Mouse (Mus musculus): ENCODE data around the gene Alad.

The Alad gene

DNA sequence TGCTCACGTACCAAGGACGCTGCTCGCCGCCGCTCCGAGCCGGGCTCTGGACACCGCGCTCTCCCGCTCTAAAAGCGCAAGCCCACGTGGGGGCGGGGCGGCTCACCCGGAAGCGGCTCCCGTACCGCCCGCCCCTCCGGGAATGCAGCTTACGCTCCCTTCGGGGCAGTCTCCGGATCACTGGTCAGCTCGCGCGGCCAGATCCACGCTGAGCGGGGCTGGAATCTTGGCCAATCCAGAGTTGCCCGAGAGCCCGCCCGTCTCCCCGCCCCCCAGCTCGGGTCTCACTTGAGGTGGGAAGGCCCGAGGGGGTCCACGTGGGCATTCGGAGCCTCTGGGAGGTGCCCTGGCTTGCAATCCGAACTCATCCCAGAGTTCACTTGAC, at the start of gene Alad:
Gene Alad (minus strand): TSS at position 70 of the 385 bp plus-strand sequence.
- peak; percentile 73 for DNase-seq (ENCODE audit: low read depth, low spot score)

DNA sequence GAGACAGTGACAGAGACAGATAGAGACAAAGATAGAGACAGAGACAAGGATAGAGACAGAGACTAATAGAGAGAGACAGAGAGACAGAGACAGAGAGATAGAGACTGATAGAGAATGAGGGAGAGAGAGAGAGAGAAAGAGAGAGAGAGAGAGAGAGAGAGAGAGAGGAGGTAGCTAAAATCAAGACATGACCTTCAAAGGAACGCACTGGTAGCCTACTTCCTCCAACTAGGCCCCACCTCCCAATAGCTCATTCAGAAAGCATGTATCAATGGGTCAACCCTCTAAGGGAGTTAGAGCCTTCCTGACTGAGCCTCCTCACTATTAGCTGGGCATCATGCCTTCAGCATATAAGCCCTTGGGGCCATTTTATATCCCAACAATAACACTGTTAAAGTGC, 48.6 kb upstream of the Alad start:
- no peak for DNase-seq (ENCODE audit: low read depth, low spot score)

DNA sequence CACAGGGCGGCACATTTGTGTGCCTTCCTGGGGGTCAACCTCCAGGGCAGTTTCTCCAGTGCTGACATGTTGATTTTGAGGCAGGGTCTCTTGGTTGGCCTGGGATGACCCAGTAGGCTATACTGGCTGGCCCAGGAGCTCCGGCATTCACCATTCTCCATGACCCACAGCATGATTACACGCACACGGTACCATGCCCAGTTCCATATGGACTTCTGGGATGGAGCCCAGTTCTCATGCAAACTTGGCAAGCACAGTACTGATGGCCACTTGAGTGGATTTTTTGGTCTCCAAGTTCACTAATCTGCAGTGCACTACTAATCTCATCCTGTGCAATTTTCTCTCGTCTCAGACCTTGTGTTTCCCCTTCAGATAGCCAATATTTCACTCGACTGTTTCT, 48.0 kb upstream of the Alad start:
- DNase-seq (ENCODE audit: low read depth, low spot score), result no peak

DNA sequence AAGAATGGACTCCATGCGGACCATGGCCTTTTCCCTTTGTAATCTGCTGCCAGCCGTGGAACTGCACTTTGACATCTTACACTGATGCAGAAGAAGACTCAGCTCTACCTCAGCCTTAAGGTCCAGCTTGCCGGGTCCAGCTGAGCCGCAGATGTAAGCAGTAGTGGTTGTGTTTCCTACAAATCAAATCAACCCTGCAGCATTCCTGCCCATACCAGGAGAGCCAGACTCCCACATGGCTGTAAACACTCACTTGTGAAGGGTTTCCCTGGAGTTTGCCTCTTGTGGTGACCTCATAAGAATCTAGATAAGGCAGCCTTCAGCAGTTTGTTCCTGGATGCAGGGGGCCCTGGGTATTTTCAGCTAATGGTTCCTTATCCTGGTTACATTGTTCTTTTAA, 46.8 kb upstream of the Alad start:
- no peak for DNase-seq (ENCODE audit: low read depth, low spot score)

DNA sequence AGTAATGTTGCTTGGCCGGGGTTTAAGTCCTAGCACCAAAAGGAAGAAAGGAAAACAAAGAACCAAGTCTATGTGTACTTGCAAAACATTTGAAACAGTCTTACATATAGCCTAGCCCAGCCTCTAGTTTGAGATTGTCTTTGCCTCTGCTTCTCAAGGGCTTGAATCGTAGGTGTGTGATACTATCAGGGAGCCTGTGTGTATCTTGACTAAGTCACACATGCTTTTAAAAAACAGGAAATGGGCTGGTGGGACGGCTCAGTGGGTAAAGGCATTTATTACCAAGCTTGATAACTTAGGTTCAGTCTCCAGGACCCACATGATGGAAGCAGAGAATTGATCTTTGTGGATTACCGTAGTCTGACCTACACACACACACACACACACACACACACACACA, 42.3 kb upstream of the Alad start:
- DNase-seq (ENCODE audit: low read depth, low spot score), result no peak

DNA sequence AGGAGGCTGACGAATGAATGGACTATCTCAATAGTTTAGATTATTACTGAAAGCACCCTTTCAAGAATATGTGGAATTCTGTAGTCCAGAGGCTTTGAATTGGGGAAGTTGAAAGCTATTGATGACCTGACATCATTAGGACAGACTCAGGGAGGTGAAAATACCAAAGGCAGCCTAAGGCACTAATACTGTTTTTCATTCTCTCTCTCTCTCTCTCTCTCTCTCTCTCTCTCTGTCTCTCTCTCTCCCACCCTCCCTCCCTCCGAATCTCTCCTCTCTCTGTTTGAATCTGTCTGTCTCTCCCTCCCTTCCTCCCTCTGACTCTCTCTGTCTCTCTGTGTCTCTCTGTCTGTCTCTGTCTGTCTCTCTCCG, 41.9 kb upstream of the Alad start:
- no peak for DNase-seq (ENCODE audit: low read depth, low spot score)

DNA sequence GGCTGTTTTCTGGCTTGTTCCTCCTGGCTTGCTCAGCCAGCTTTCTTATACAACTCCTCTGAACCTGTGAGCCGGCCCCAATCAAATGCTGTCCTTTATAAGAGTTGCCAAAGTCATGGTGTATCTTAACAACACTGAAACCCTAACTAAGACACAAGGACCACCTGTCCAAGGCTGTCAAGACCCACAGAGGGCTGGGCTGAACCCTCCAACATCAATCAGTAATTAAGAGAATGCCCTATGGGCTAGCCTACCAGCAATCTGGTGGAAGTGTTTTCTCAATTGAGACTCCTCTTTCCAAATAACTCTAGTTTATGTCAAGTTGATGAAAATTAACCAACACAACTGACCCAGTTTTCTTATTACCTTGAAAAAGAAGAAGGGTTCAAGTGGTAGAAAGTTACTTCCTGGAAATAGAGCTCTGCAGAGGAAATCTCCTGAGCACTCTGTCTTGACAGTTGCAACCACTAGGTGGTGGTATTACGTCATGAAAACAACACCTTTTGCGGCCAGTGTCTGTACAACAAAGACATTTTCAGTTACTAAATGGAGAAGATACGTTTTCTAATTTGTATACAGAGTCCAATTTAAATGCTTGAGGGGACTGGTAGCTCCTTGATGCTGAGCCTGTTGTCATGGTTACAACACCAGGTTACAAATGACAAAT, 41.4 kb upstream of the Alad start:
- DNase-seq (ENCODE audit: low read depth, low spot score), result peak; percentile 65

DNA sequence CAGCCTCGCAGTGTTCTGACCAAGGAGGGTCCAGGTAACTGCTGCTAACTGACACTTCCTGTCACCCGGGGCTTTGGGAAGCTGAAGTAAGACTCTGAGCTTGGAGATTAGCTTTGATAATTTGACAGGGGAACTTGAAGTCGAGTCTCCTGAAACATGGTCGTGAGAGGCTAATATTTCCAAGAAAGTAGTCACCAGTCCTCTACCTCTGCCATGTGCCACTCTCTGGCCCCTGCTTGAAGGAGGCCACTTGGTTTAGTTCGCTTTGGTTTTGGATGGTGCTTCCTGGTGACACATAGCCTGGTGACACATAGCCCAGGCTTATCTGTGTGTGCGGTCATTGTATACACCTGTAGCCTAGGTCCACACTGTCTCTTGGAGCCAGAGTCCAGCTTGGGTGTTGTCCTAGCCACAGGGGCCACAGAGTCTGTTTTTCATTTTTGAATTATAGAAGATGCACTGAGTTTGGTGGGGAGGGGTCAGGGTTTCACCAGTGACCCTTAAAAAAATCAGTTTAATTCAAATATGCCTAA, 40.1 kb upstream of the Alad start, which contains the start of gene Rgs3:
Gene Rgs3 (plus strand): TSS at position 51 of the 533 bp plus-strand sequence.
- DNase-seq (ENCODE audit: low read depth, low spot score), result no peak

DNA sequence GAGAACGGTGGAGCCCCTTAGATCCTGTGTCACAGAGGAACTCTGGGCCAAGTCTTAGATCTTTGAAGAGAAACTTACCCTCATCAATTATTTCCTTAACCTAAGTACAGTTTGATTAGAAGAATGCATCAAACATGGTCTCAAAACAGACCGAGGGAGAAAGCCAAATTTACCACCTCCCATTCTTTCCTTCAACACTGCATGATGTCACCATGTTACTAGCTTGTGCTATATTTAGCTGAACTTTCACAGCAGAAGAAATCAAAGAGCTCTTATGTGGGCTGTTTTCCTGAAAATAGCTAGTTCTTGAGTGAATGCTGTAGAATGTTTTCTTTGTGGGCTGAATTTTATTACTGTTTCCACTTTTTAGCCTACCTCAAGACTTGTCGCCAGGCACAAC, 37.7 kb upstream of the Alad start:
- no peak for DNase-seq (ENCODE audit: low read depth, low spot score)

DNA sequence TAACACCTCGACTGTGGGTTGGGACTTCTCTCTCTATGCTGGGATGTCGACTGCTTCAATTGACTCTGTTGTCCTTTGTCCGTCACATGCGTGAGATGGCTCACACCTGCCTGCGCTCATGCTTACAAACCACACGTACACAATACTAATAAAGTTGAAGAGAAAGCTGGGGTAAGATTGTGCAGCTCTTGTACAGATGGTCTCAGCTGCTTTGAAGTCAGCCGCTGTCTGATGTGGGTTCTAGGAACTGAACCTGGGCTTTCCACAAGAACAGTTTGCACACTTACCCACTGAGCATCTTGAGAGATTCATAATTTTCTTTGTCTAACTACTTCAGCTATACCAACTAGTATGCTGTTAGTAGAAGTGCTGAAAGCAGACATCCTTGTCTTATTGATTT, 32.2 kb upstream of the Alad start:
- no peak for DNase-seq (ENCODE audit: low read depth, low spot score)

DNA sequence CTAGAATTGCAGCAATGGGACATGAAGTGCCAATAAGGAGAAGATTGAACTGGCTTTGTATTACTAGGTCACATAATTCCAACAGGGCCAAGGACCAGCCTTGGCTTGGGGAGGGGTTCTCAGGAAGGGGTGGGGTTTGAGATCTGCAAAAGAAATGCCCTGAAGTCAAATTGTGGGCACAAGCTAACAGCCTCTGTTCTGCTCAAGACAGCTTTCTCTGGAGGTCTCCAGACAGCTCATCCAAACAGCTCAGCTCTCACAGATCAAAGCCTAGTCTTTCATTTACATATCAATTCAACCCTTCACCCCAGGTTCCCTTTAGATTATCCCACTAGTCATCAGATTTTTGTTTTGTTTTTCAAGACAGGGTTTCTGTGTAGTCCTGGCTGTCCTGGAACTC, 25.1 kb upstream of the Alad start:
- no peak for DNase-seq (ENCODE audit: low read depth, low spot score)

DNA sequence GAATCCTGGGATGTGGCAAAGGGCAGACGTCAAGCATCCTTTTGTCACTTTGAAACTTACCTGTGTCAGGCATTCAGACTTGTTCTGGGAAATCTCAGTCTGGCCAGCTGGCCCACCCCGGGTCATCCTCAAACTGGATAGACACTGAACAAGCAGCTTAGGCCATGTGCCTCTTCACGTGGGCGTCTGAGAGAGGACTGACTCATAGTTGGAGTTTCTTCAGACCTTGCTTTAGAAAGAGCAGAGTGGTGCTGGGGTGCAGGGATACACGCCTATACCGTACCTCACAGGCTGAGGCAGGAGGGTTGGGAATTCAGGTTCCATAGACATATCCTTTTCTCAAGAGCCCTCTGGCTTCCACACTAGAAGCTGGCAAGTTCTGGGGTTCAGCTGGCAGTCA, 24.1 kb upstream of the Alad start:
- DNase-seq (ENCODE audit: low read depth, low spot score), result no peak

DNA sequence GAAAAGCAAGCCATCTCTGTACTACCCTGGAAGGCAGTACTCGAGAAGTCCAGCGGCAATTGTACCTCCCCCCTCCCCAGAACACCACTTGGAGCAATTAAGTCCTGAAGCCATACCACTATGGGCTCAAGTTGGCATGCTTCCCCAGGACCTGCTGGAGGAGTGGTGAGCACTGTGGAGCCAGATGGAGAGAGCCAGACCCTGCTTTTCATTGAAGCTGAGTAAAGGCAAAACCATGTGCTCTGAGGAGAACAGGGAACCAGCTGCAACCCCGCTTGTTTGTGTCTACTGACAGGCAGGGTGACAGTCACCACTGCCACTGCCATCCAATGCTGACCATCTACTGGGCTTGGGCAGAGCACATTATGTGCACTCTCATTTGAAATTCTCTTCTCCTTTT, 22.1 kb upstream of the Alad start:
- no peak for DNase-seq (ENCODE audit: low read depth, low spot score)

DNA sequence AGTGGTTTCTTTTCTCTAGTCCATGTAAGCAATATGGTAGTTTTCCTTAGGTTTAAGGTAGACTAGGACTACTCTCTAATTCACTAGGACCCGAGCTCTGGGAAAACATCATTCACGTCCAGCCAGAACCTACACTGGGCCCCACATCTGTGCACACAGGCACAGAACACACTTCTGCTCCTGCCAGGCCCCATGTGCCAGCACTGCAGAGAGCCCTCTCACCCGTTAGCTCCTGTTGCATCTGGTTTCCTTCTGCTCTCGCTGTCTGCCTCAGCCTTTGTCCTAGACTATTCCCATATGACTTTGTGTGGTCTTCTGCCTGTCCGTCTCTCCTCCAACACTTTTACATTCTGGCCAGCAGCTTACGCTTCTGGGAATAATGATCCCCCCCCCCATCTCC, 14.0 kb upstream of the Alad start:
- DNase-seq (ENCODE audit: low read depth, low spot score), result no peak

DNA sequence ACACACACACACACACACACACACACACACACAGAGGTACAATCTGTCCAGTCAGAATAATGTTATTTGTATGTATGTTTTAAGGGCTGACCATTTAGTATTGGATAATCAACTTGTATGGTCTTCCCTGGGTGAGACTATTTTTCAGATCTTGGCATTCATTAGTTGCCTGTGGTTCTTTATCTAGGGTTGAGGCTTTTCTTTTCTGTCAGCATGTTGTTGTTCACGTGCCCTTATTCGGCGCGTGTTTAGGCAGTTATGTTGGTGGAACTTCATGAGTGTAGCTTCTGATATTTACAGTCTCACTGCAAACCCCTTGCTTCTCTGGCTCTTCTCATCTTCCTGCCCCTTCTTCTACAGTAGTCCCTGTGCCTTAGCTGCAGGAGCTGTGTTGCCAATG, 7.9 kb upstream of the Alad start:
- no peak for DNase-seq (ENCODE audit: low read depth, low spot score)

DNA sequence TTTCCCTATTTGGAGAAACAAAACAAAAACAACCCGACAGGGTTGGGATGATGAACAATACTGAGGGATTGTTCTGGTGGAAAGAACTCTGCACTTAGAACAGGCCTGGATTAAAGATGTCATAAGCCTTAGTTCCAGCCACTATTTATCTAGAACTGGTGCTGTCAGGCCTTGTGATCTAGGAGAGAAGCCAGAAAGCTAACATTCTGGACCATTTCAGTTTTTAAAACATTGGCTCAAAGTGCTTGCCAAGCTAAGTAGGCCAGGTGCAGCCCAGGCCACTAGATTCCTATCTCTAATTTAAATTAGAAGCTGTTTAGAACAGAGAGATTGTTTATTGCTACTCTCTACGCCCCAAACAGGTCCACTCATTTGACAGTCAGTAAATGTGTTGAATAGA, 6.5 kb upstream of the Alad start:
- no peak for DNase-seq (ENCODE audit: low read depth, low spot score)

DNA sequence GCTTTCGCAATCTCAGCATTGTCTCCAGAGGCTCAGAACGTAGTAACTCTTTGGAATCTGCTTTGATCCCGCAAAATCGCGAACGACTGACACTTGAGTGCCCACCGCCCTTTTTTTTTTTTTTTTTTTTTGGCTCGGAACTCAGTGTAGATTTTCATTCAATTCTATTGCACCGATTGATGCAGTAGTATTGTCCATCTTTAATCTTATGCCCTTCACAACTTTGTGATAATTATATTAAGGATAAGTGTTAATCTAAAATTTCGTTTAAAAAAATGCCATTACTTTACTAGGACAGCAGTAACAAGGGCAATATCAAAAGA, 5.7 kb upstream of the Alad start:
- no peak for DNase-seq (ENCODE audit: low read depth, low spot score)

DNA sequence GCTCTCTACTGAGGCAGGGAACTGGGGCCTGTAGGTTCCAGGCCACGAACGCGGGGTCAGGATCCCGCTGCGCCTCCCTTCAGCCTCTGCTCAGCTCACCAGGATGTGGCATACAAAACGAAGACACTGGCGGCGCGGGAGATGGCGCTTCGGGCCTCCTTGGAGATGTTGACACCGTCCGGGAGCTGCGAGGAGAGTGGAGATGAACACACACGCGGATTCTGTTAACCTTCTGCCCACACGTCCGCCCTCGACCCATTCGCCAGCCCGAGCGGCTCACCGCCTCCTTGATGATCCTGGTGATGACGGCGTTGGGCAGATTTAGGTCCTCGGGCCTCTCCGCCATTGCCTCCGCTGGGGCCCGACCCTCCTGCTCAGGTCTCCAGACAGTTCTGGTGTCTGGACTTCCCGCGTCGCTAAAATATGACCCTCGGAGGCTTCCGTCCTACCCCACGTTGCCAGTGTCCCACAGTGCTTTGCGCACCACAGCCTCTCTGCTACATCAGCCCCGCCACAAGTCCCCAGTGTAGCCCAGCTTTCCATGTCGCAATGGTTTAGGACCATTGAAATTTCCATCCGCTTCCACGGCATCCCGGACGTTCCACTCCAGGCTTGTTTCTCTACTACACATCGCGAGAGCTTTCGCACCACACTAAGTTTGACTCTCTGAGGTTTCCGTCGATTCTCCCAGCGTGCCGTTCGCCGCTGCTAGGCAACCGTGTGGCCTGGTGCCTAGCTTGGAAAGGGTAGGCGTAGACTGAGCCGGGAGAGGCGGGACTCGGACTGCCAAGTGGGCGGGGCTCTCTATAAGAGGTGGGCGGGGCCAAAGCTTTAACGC, 5.2 kb upstream of the Alad start, which contains the start of the genes Pole3 and 4933430I17Rik:
Gene Pole3 (minus strand): TSS at position 418 of the 838 bp plus-strand sequence.
Gene 4933430I17Rik (plus strand): TSS at position 719 of the 838 bp plus-strand sequence.
- peak; percentile 97 for DNase-seq (ENCODE audit: low read depth, low spot score)

DNA sequence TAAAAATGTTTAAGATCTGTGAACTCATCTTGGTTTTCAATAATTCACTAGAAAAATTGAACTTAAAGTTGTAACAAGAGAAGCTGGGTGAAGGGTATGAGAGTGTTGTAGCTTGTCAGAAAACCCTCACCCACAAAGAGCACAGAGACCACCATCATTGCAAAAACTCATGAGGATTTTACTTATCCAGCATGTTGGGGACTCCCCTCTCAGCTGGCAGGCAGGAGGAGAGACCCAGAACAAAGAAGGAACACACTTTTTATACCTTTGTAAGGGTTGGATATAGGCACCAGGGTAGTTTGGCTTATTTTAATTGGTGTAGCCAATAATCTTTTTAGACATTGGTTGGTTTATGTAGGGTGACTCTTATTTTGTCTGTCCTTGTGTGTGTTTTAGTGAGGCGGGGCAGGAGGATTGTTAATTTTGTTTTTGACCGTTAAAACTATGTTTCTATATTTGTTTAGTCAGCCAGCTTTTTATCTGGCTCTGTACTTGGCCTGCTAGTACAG, 1.2 kb upstream of the Alad start:
- no peak for DNase-seq (ENCODE audit: low read depth, low spot score)

DNA sequence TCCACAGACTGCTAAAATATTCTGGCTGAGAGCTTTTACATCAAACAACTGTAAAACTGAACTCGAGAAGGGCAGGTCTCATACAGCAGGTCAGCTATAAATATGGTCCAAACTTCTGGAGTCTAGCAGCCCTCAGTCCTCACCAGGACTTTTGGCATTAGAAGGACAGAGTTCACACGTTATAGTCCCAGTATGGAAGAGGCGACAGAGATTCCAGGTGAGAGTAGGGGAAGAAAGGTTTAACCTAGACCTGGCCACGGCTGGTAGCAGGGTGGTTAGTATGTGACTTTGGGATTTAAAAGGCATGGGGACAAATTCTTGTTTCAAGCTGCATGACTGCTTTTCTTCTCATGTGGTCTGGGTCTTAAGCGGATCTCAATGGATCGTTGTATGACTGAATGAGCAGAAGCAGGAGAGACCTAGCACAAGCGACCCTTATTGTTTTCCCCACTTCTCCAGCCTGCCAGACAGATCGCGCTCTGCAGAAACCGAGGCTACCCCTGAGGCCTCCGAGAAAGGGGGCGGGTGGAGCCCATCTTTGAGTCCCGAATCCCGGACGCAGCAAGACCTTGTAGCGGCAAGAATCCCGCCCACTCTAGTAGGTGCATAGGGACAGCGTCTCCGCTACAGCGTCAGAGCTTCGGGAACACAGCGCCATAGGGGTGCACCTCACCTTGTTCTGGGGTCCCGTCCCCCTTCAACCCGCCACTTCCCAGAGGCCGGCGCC, 433 bp downstream of the Alad start:
- DNase-seq (ENCODE audit: low read depth, low spot score), result no peak

DNA sequence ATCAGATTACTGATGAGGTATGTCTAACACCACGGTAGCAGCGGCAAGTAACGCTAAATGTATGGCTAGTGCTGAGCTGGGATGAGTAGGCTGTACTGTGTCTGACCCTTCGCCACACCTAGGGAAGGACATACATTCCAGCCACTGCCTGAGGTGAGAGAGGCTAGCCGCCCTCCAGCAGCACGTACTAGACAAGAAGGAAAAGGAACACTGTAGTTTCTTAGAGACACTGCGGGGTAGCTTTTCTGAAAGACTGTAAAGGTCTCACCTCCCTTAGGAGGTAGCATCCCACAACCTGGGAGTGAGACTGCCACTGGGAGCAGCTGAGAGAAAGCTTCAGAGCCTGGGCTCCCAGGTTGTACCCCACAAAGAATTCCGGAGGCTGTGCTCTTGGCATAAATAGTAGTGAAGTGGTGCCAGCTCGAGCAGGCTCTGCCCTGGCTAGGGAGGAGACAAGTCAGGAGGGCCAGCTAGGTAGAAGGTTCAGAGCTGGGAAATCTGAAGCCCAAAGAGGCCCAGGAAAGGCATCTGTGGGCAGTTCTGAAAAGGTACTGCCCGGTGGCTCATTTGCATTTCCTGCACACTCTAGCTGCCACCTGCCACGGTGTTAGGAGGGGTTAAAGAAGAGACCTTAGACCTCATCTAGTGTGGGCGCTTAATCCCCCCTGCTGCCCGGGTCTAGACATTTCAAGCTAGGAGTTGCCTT, 1.1 kb downstream of the Alad start:
- peak; percentile 27 for DNase-seq (ENCODE audit: low read depth, low spot score)
